Mouse (Mus musculus) intestine, embryonic 15.5 days (tissue): ENCODE data around the gene Ddrgk1. TPM values are rescaled to one million over a fixed set of nuclear protein-coding genes. Genes with fewer than 3 reads are reported as not detected.

Experiments
- ATAC-seq: fragments of 200-750 bp; cut with Nextera tagmentation; 2 replicates; pipeline ENCODE4 v1.8.0; 2017; ENCODE audit warnings: moderate TSS enrichment, moderate library complexity
- H3K27ac ChIP-seq: fragments of 300-500 bp; sonication (generic); 2 replicates; pipeline ENCODE4 v1.5.1; 2015; ENCODE audit warnings: mild to moderate bottlenecking, inconsistent platforms
- H3K27me3 ChIP-seq: fragments of 300-500 bp; sonication (generic); replicated peaks from 2 replicates; pipeline ENCODE4 v1.6.1; 2015; ENCODE audit warnings: inconsistent platforms
- H3K36me3 ChIP-seq: fragments of 300-500 bp; sonication (generic); 2 replicates; pipeline ENCODE4 v1.6.1; 2015; ENCODE audit warnings: inconsistent platforms
- H3K4me1 ChIP-seq: fragments of 300-500 bp; sonication (generic); replicated peaks from 2 replicates; pipeline ENCODE4 v1.6.1; 2015; ENCODE audit warnings: inconsistent platforms
- H3K4me2 ChIP-seq: fragments of 300-500 bp; sonication (generic); replicated peaks from 2 replicates; pipeline ENCODE4 v1.6.1; 2015; ENCODE audit warnings: mild to moderate bottlenecking, inconsistent platforms
- H3K4me3 ChIP-seq: fragments of 300-500 bp; sonication (generic); replicated peaks from 2 replicates; pipeline ENCODE4 v1.5.1; 2015; ENCODE audit warnings: inconsistent platforms
- H3K9ac ChIP-seq: fragments of 300-500 bp; sonication (generic); 2 replicates; pipeline ENCODE4 v1.6.1; 2015; ENCODE audit warnings: inconsistent platforms
- H3K9me3 ChIP-seq: fragments of 300-500 bp; sonication (generic); 2 replicates; pipeline ENCODE4 v1.6.1; 2016; ENCODE audit warnings: inconsistent platforms
- WGBS: fragments of 180-500 bp; shearing (Covaris S2); methylation state at CpG from one replicate; pipeline ENCODE4 v1.1.7; 2015; 5-methylcytosine and 5-hydroxymethylcytosine counted together
- polyA plus RNA-seq: library from polyadenylated mRNA; unstranded; fragments of >200 nt; fragmentation: Nextera tagmentation; extraction: Ambion mirVana; gene quantifications from 2 replicates; pipeline ENCODE4 v1.2.1, GENCODE M21; 2015

Ddrgk1 gene
- polyA plus RNA-seq, 1 experiment from 2014 or later, result 74.5 TPM

DNA sequence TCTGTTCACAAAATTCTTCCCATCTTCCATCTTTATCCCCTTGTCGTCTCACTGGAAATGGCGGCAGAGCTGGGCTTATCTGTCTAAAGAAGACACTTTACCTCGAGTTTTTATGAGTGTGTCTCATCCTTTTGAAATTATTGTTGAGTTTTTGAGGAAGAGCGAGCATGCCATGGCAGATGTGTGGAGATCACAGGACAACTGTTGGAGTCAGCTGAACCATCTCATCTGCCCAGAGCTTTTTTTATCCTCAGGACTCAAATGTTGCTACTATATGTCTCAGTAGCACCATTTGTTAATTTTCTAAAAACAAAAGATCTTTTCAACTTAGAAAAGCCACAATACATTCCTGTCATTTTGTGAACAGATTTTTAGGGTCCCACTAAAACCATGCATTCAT is 19.3 kb downstream of the Ddrgk1 start:
- no peak overlapping the region for H3K4me3 ChIP-seq
- H3K27me3 ChIP-seq, result no peaks in the 10 kb centered on the region
- ATAC-seq, result no peak
- H3K36me3 ChIP-seq, result no peaks in the 10 kb centered on the region
- no peak overlapping the region for H3K9ac ChIP-seq
- no peak overlapping the region for H3K4me2 ChIP-seq
- H3K27ac ChIP-seq, result no peak overlapping the region
- H3K4me1 ChIP-seq, result peaks cover 14% of the 10 kb centered on the region; the same call in 1 of the 2 replicates
- 80% methylated on average over 4 of the region's 4 CpGs for WGBS
- no peaks in the 10 kb centered on the region for H3K9me3 ChIP-seq

DNA sequence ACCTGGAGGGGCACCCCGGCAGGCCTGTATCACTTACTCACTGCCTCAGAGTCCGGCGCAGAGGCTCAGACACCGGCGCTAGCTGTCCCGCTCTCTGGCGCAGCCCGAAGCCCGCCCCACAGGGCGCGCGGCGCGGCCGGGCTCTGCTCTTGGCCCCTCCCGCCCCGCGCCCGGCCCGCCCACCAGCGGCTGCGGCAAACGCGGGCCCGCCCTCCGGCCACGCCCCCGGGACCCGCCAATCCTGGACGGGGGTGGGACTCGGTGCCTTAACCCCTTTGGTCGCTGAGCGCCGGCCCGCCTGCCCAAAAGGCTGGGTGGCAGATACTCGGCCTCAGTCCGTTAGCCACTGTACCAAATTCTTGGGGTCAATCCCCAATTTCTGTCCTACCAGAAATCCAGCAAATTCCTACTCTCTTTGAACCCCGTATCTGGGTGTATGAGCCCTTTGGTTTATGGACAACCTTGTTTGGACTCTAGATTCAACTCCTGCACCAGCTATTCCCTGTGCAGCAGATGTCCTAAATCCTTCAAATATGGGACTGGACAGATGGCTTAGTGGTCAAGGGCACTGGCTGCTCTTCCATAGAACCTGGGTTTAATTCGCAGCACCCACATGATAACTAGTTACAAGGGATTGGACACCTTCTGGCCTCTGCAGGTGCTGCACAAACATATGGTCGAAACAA is 21.6 kb downstream of the Ddrgk1 start, which contains the start of gene Lzts3:
Gene Lzts3 (minus strand): TSS at position 120 of the 686 bp plus-strand sequence.
- Histone ChIP-seq H3K27ac (peak within 1 kb of the TSS; percentile 73; the same call in 1 of the 2 replicates), H3K9ac (peak within 1 kb of the TSS; percentile 77), H3K27me3 (0 out of 2 replicates have a peak, but pooled peaks cover 4% of the 10 kb centered on the region), H3K36me3 (no peaks in the 10 kb centered on the region), H3K4me1 (peaks cover 16% of the 10 kb centered on the region; the same call in 1 of the 2 replicates), H3K9me3 (no peaks in the 10 kb centered on the region), H3K4me2 (peak within 1 kb of the TSS; percentile 93), H3K4me3 (peak within 1 kb of the TSS; percentile 76)
- peak; percentile 91 for ATAC-seq
- WGBS, result 4% methylated on average over 37 of the region's 40 CpGs

DNA sequence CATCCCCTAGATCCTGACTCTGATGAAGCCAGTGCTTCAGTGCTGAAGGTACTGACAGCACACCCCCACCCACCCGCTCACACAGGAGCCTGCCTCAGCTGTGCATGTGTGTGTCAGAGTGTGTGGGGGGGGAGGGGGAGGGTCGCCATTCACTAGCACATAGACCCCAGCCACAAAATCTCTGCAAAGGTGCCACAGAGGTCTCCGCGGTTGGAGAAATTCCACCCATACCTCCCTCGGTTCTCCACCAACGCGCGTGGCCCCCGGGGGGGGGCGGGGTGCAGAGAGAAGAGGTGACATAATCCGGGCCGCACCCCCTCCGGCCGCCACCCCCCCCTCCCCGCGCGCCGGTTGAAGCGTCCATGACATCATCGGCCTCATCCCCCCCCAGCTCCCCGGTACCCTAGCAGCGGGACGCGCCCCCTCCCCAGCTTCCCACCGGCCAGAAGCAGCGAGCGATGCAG is 22.2 kb downstream of the Ddrgk1 start:
- H3K27me3 ChIP-seq, result peaks cover 7% of the 10 kb centered on the region; the same call in 1 of the 2 replicates
- peak overlapping the region; percentile 73; the same call in 1 of the 2 replicates for H3K27ac ChIP-seq
- 0 out of 2 replicates have a peak, but pooled peaks have one; percentile 7 for ATAC-seq
- WGBS, result 0% methylated on average over 23 of the region's 27 CpGs
- peak overlapping the region; percentile 77 for H3K9ac ChIP-seq
- H3K9me3 ChIP-seq, result no peaks in the 10 kb centered on the region
- H3K36me3 ChIP-seq, result no peaks in the 10 kb centered on the region
- peak overlapping the region; percentile 76 for H3K4me3 ChIP-seq
- H3K4me1 ChIP-seq, result peaks cover 16% of the 10 kb centered on the region; the same call in 1 of the 2 replicates
- H3K4me2 ChIP-seq, result peak overlapping the region; percentile 93

DNA sequence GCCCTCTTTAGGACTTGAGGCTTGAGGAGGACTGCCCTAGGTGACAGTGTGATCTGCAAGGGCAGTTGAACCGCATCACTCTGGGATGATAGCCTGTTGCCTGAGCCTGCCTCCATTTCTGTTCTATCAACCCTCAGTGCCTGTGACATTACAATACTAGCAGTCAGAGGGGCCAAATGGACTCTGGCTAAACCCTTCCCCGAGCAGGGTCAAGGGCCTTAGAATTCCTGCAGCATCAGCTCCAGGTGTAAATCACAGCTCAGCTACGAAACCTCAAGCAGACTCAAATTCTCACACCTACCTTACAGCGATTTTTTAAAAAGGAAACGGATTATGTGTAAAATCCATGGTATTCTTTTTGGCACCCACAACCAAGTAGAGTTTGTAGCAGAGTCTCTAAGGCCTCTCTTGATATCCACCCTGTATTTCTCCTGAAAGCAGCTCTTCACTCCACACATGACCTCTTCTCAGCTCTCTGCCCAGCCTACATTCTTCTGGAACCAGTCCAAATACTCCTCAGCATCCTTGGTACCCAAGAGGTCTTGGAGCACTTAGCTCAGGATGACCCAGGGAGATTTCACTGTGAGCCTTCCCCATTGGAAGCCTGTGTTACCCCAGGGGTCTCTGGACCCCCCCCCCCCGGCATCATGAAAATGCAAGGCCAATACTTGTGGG is 23.0 kb downstream of the Ddrgk1 start:
- Histone ChIP-seq H3K4me3 (peak overlapping the region; percentile 76; the same call in 1 of the 2 replicates), H3K4me1 (peaks cover 16% of the 10 kb centered on the region; the same call in 1 of the 2 replicates), H3K27me3 (peaks cover 12% of the 10 kb centered on the region; the same call in 1 of the 2 replicates), H3K36me3 (no peaks in the 10 kb centered on the region), H3K27ac (no peak overlapping the region), H3K9ac (peak overlapping the region; percentile 30; the same call in 1 of the 2 replicates), H3K4me2 (peak overlapping the region; percentile 93), H3K9me3 (no peaks in the 10 kb centered on the region)
- WGBS, result 51% methylated on average over 6 of the region's 6 CpGs
- no peak for ATAC-seq

DNA sequence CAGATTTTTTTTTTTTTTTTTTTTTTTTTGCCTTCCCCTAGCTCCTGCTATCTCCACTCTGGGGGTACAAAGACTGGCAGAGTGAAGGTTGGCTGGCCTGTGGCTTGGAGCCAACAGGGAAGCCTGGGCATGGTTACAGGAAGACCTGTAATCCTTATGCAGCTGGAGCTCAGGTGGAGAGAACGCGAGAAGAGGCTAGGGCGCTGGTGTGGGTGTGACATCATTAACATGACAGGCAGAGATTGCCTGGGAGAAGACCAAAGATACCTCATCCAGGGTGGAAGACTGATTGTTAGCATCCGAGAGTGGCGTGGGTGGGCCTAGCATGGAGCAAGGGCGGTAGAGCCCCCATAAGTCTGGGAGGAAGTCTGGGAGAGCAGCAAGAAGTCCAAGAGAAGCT is 25.2 kb downstream of the Ddrgk1 start:
- ATAC-seq, result no peak
- peak overlapping the region; percentile 93 for H3K27ac ChIP-seq
- peaks cover 23% of the 10 kb centered on the region; the same call in 1 of the 2 replicates for H3K27me3 ChIP-seq
- no peaks in the 10 kb centered on the region; the same call in 1 of the 2 replicates for H3K36me3 ChIP-seq
- peaks cover 35% of the 10 kb centered on the region for H3K4me1 ChIP-seq
- H3K9ac ChIP-seq, result no peak overlapping the region
- H3K9me3 ChIP-seq, result no peaks in the 10 kb centered on the region
- no peak overlapping the region for H3K4me3 ChIP-seq
- 65% methylated on average over 6 of the region's 6 CpGs for WGBS
- 0 out of 2 replicates have a peak overlapping the region, but pooled peaks have one; percentile 24 for H3K4me2 ChIP-seq

DNA sequence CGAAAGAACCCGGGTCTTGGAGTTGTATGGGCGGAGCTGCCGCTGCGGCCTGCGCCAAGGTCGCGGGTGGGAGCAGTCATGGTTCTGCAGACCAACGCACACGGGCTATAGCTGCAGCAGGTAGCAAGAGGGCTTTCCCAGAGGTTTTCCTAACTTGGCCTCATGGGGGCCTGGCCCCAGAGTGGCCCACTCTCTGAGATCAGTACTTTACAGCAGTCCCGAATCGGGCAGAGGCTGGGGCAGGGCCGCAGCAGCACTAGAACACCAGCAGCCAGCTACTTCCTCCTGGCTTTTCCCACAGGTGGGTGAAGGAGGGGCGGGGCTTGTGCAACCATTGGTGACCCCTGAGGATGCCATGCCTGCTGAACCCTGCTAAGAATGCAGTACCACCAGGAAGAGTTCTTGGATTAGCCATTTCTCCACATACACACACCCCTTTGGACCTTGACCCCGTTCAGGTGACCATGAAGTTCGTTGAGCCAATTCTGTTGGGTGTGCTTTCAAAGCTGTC is 26.3 kb downstream of the Ddrgk1 start:
- H3K9ac ChIP-seq, result peak overlapping the region; percentile 33
- WGBS, result 26% methylated on average over 16 of the region's 16 CpGs
- ATAC-seq, result peak; percentile 83

DNA sequence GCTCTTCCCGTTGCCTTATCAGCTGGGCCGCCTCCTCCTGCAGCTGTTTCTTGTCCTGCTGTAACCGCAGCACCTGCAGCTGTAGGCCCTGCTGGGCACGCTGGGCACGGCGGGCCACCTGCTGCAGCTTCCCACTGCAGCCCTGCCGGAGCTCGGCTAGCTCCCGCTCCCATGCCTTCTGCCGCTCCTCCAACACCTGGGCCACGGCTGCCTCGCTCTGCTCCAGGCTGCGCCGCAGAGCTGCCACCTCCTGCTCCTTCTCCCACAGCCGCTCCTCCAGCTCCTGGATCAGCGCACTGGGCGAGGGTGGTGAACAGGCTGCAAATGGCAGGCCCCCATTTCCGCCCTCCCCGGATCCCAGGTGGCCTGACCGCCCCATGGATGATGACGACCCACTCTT is 28.6 kb downstream of the Ddrgk1 start:
- Histone ChIP-seq H3K27me3 (peaks cover 27% of the 10 kb centered on the region; the same call in 1 of the 2 replicates), H3K27ac (no peak overlapping the region), H3K9me3 (no peaks in the 10 kb centered on the region), H3K4me2 (peak overlapping the region; percentile 77), H3K36me3 (no peaks in the 10 kb centered on the region; the same call in 1 of the 2 replicates), H3K4me3 (peak overlapping the region; percentile 34; the same call in 1 of the 2 replicates), H3K4me1 (peaks cover 21% of the 10 kb centered on the region), H3K9ac (peak overlapping the region; percentile 47; the same call in 1 of the 2 replicates)
- WGBS, result 35% methylated on average over 21 of the region's 21 CpGs
- no peak; the same call in 1 of the 2 replicates for ATAC-seq

More for the DNA sequence above, 26.3 kb downstream of the Ddrgk1 start:
- Histone ChIP-seq H3K27ac (peak overlapping the region; percentile 93), H3K9me3 (no peaks in the 10 kb centered on the region), H3K4me3 (peak overlapping the region; percentile 35), H3K27me3 (peaks cover 27% of the 10 kb centered on the region; the same call in 1 of the 2 replicates), H3K36me3 (no peaks in the 10 kb centered on the region; the same call in 1 of the 2 replicates), H3K4me2 (peak overlapping the region; percentile 48), H3K4me1 (peaks cover 34% of the 10 kb centered on the region)

DNA sequence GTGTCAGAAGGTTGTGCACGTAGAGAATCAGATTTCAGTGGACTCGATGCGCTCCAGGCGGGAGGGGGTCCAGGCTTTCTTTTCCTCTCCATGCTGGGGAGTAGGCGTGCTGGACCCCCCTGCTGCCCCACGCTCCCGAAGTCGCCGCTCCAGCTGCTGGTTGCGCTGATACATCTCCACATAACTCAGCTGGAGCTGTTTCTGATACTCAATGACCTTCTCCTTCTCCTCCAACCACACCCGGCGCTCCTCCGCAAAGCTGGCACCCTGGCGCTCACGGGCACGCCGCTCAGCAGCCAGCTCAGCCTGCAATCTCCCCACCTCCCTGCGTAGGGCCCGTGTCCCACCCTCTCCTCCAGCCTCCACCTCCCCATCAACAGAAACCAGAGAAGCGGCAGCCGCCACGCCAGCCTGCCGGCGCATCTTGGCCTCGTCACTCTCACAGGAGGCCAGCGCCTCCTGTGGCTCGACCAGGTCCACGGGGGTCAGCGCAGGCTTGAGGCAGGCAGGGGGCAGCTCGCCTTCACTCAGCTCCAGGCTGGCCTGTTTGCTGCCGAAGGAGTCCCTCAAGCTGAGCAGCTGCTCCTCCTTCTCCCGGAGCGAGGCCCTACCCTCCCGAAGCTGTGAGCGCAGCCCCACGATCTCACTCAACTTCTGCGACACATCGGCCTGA is 29.6 kb downstream of the Ddrgk1 start:
- WGBS, result 14% methylated on average over 38 of the region's 38 CpGs
- Histone ChIP-seq H3K4me2 (peak overlapping the region; percentile 77), H3K27me3 (peaks cover 27% of the 10 kb centered on the region; the same call in 1 of the 2 replicates), H3K36me3 (no peaks in the 10 kb centered on the region; the same call in 1 of the 2 replicates), H3K9me3 (no peaks in the 10 kb centered on the region), H3K4me1 (peaks cover 21% of the 10 kb centered on the region), H3K9ac (peak overlapping the region; percentile 47), H3K4me3 (peak overlapping the region; percentile 34), H3K27ac (no peak overlapping the region)
- ATAC-seq, result no peak

DNA sequence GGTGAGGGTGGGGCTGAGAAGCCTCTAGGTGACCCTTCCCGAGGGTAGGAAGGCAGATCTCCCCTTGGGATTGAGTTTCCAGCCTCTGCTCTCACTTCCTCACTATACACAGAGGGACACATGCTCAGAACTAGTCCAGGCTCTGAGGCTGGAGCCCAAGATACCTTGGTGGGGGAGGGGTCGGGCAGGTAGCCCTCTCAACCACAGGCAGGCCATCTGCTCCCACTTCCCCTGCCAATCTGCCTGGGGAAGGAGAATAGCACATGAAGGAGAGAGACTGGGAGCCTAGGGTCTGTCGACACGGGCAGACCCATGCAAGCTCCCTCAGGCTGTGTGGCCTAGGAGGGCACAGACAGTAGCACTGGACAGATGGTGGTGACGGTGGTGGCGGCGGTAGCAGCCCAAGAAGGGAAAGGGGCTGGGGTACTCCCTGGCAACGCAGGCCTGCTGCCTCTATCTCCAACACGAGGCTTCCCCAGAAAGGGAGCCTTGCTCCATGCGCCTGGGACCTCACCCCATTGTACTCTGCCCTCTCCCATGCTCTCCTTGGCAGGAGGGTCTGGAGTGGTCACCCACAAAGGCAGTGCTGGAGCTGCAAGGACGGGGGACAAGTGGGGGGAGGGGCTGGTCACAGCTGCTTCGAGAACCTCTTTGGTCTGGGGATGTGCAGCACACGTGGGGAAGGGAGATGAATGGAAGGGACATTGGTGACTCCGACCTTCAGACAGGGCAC is 30.3 kb downstream of the Ddrgk1 start:
- peak overlapping the region; percentile 77 for H3K4me2 ChIP-seq
- H3K27ac ChIP-seq, result no peak overlapping the region
- no peak for ATAC-seq
- H3K36me3 ChIP-seq, result no peaks in the 10 kb centered on the region; the same call in 1 of the 2 replicates
- 36% methylated on average over 14 of the region's 14 CpGs for WGBS
- H3K27me3 ChIP-seq, result peaks cover 27% of the 10 kb centered on the region; the same call in 1 of the 2 replicates
- peak overlapping the region; percentile 34 for H3K4me3 ChIP-seq
- no peaks in the 10 kb centered on the region for H3K9me3 ChIP-seq
- H3K4me1 ChIP-seq, result peaks cover 21% of the 10 kb centered on the region
- H3K9ac ChIP-seq, result peak overlapping the region; percentile 47; the same call in 1 of the 2 replicates

DNA sequence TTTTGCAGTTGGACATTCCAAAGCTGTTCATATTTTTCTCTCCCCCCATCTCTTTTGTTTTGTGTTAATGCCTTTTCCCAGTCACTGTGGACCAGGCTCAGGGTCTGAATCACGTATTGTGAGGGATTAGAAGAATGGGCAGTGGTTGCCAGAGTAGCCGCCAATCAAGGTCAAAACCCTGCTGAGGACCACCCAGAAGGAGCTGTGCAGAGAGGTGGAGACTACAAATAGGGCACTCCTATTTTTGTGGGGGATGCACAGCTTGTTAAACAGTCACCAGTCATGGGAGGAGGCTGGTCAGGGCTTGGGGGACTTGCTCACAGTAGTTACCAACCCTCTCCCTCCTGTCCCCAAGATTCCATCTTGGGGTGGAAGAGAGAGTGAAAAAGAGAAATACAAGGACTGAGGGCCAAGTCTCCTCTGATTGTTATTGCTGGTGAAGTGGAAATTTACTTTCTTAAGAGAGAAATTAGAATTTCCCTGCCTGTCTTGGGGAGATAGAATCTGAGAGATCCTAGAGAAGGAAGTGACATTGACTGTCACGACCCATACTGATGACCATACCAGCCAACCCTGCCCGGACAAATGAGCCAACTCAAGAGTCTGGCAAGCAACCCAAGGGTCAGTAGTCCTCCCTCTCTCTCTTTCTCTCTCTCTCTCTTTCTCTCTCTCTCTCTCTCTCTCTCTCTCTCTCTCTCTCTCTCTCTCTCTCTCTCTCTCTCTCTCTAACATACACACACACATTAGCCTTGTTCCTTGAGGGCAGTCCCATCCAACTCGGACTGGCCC is 31.4 kb downstream of the Ddrgk1 start:
- Histone ChIP-seq H3K27ac (no peak overlapping the region), H3K36me3 (no peaks in the 10 kb centered on the region; the same call in 1 of the 2 replicates), H3K9ac (no peak overlapping the region), H3K4me1 (peaks cover 23% of the 10 kb centered on the region), H3K4me2 (no peak overlapping the region), H3K9me3 (no peaks in the 10 kb centered on the region), H3K27me3 (peaks cover 25% of the 10 kb centered on the region; the same call in 1 of the 2 replicates), H3K4me3 (no peak overlapping the region)
- WGBS, result 64% methylated on average over 5 of the region's 5 CpGs
- ATAC-seq, result no peak
